Mouse (Mus musculus) cerebellum, adult 2 months (tissue): ENCODE data around the gene Rxylt1.

Experiments
- CTCF ChIP-seq: fragments of 200-500 bp; IDR thresholded peaks from 2 replicates; pipeline ENCODE4 v1.5.1; 2011; ENCODE audit warnings: low read depth, mild to moderate bottlenecking, control low read depth, low read length, moderate library complexity, borderline replicate concordance; ENCODE audit not compliant: insufficient read depth
- POLR2A ChIP-seq: fragments of 200-500 bp; IDR thresholded peaks from 2 replicates; pipeline ENCODE4 v1.6.1; 2011; ENCODE audit warnings: low read length, control low read depth, borderline replicate concordance; ENCODE audit not compliant: insufficient read depth

GRCm38 (mm10) chr10:122120500-122121289, 23.5 kb upstream of the Rxylt1 start:
- TF ChIP-seq POLR2A: no peak
- TF ChIP-seq CTCF: no peak
